Mouse (Mus musculus): Measurements from ENCODE around the gene Tbc1d10a.

DNA sequence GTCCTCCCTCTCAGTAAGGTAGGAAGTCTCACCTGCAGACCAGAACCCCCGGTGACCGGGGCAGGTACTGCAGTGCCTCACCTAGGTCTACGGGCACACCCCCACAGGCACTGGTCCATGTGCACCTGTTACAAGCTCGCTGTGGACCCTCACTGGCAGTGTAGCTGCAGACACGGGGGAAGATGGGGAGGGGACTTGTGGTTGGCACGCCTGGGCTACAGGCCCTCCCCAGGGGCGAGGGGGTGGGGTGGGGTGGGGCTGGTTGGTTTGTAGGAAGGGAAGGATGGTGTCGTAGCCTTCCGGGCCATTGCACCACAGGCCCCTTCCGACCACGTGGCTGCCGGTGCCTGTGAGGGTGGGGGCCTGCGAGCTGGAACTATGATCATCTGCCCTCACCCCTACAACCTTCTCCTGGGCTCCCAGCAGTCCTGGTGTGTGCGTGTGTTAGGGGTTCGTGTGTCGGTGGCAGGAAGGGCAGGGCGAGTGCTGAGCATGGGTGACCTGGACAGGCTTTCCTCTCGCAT, 50.9 kb downstream of the Tbc1d10a start:
- TF ChIP-seq CTCF (IDR thresholded peaks at IDR 0.05; ENCODE audit: borderline replicate concordance, insufficient read depth, low read length) (no peak), POLR2A (IDR thresholded peaks at IDR 0.05; ENCODE audit: low read depth, low read length) (no peak)

All from embryonic fibroblast, embryonic 13.5 days (primary cell).